Mouse (Mus musculus) intestine, embryonic 16.5 days (tissue): ENCODE measurements around the gene Gm17482. TPM values are rescaled to one million over a fixed set of nuclear protein-coding genes. Genes with fewer than 3 reads are reported as not detected.

ENCODE experiments used
- ATAC-seq: fragments of 200-750 bp; cut with Nextera tagmentation; 2 replicates; pipeline ENCODE4 v1.8.0; 2017; ENCODE audit warnings: moderate TSS enrichment, moderate library complexity
- H3K27ac ChIP-seq: fragments of 300-500 bp; sonication (generic); 2 replicates; pipeline ENCODE4 v1.5.1; 2014; ENCODE audit warnings: mild to moderate bottlenecking, low read length
- H3K27me3 ChIP-seq: fragments of 300-500 bp; sonication (generic); replicated peaks from 2 replicates; pipeline ENCODE4 v1.6.1; 2014; ENCODE audit warnings: low read length, control low read depth, mixed read lengths; ENCODE audit not compliant: control insufficient read depth, insufficient read depth
- H3K36me3 ChIP-seq: fragments of 300-500 bp; sonication (generic); 2 replicates; pipeline ENCODE4 v1.6.1; 2014; ENCODE audit warnings: low read length, control low read depth; ENCODE audit not compliant: control insufficient read depth, insufficient read depth
- H3K4me1 ChIP-seq: fragments of 300-500 bp; sonication (generic); 2 replicates; pipeline ENCODE4 v1.6.1; 2014; ENCODE audit warnings: low read length, control low read depth, mixed read lengths; ENCODE audit not compliant: control insufficient read depth, insufficient read depth
- H3K4me2 ChIP-seq: fragments of 300-500 bp; sonication (generic); 2 replicates; pipeline ENCODE4 v1.6.1; 2014; ENCODE audit warnings: low read depth, low read length, control low read depth
- H3K4me3 ChIP-seq: fragments of 300-500 bp; sonication (generic); 2 replicates; pipeline ENCODE4 v1.5.1; 2014; ENCODE audit warnings: mild to moderate bottlenecking, low read length
- H3K9ac ChIP-seq: fragments of 300-500 bp; sonication (generic); 2 replicates; pipeline ENCODE4 v1.6.1; 2014; ENCODE audit warnings: low read depth, low read length
- H3K9me3 ChIP-seq: fragments of 300-500 bp; sonication (generic); 2 replicates; pipeline ENCODE4 v1.6.1; 2016; ENCODE audit warnings: low read length, control low read depth; ENCODE audit not compliant: control insufficient read depth
- WGBS: fragments of 180-500 bp; shearing (Covaris S2); extraction: QIAGEN DNeasy Blood & Tissue Kit; methylation state at CpG from one replicate; pipeline ENCODE4 v1.1.7; 2014; 5-methylcytosine and 5-hydroxymethylcytosine counted together
- polyA plus RNA-seq: library from polyadenylated mRNA; unstranded; fragments of >200 nt; fragmentation: Nextera tagmentation; extraction: Ambion mirVana; gene quantifications from 2 replicates; pipeline ENCODE4 v1.2.1, GENCODE M21; 2015

Gene Gm17482
- polyA plus RNA-seq, 1 experiment from 2014 or later: not detected

DNA sequence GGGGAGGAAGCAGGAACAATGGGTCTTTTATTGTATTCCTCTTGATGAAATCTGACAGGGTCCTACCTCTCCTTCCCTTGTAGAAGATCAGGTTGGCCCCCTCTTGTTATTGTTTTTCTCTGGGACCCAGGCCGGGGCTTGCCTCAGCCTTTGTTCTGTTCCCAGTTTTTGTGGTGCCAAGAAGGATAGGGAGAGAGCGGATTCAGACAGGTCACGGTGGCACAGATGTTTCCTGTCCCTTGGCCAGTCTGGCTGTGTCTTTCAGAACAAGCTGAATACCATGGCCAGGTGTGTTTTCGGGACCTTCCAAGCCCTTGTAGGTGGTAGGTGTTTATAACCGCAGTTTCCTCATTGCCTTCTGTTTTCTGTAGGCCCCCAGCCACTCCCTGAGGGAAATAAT, 14.0 kb upstream of the Gm17482 start:
- Histone ChIP-seq H3K4me2 (no peak overlapping the region), H3K27me3 (no peaks in the 10 kb centered on the region), H3K27ac (no peak overlapping the region), H3K9ac (no peak overlapping the region), H3K9me3 (no peaks in the 10 kb centered on the region), H3K4me1 (0 out of 2 replicates have a peak, but pooled peaks cover 3% of the 10 kb centered on the region), H3K4me3 (no peak overlapping the region), H3K36me3 (no peaks in the 10 kb centered on the region)
- WGBS: 53% methylated on average over 5 of the region's 5 CpGs
- ATAC-seq: no peak

DNA sequence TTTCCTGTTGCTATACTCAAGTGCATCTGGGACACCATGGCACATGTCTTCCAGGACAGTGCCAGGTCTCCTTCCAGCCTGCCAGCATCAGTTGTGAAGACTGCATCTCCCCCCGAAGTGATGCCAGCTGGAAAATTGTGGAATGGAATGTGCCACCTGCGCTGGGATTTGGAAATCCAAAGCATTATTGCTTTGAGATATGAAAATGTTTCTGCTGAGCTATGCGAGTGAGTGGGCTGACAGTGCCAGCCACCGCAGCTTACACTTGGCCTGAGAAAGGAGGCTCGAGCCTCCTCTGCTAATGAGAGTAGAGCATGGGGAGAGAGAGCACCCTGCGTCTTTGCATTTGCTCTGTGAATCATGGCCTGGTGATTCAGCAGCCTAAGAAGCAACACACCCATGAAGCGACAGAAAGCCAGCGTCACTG, 5.9 kb upstream of the Gm17482 start:
- no peak overlapping the region for H3K27ac ChIP-seq
- H3K4me1 ChIP-seq: no peaks in the 10 kb centered on the region
- H3K9ac ChIP-seq: no peak overlapping the region
- H3K4me3 ChIP-seq: no peak overlapping the region
- no peaks in the 10 kb centered on the region for H3K36me3 ChIP-seq
- no peak for ATAC-seq
- H3K9me3 ChIP-seq: no peaks in the 10 kb centered on the region
- no peaks in the 10 kb centered on the region for H3K27me3 ChIP-seq
- no peak overlapping the region for H3K4me2 ChIP-seq
- 79% methylated on average over 8 of the region's 8 CpGs for WGBS

DNA sequence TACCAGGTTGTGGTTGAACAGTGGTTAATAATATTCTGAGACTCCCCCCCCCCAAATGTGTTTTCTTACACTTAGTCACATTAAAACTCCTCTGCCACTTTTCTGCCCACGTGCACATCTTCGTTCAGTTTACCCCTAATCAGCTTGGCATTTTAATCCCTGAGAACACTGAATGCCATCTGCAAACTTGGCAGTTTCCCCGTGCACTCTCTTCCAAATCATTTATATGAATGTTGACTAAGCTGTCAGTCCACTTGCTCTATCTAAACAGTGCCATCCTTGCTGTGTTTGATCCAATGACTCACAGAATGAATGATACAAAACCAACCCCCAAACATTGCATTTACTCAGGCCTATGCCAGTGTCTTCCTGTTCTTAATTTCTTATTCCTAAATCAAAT, 1.6 kb upstream of the Gm17482 start:
- no peaks in the 10 kb centered on the region for H3K36me3 ChIP-seq
- no peaks in the 10 kb centered on the region for H3K4me1 ChIP-seq
- H3K4me2 ChIP-seq: no peak overlapping the region
- ATAC-seq: no peak
- H3K27ac ChIP-seq: no peak overlapping the region
- H3K27me3 ChIP-seq: no peaks in the 10 kb centered on the region
- H3K9ac ChIP-seq: no peak overlapping the region
- no peaks in the 10 kb centered on the region for H3K9me3 ChIP-seq
- no peak overlapping the region for H3K4me3 ChIP-seq
- 53% methylated on average over 3 of the region's 3 CpGs for WGBS

DNA sequence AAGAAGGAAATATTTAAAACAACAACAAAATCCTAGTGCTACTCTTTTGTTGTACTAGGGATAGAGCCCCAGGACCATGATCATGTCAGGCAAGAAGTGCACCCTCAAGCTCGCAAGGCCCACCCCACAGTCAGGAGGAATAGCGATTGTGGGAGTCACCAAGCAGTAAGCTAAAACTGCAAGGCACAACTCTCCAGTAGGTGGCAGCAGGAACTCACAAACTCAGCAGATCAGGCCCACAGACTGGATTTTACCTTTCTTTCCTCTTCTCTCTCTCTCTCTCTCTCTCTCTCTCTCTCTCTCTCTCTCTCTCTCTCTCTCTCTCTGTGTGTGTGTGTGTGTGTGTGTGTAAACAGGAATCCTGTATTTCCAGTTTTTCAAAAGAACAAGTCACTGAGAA, 386 bp downstream of the Gm17482 start:
- Histone ChIP-seq H3K4me2 (no peak overlapping the region), H3K36me3 (no peaks in the 10 kb centered on the region), H3K27me3 (no peaks in the 10 kb centered on the region), H3K4me1 (no peaks in the 10 kb centered on the region), H3K27ac (no peak overlapping the region), H3K9ac (no peak overlapping the region), H3K9me3 (no peaks in the 10 kb centered on the region), H3K4me3 (no peak overlapping the region)
- 0% methylated on average over 2 of the region's 2 CpGs for WGBS
- ATAC-seq: peak; percentile 50; the same call in 1 of the 2 replicates

DNA sequence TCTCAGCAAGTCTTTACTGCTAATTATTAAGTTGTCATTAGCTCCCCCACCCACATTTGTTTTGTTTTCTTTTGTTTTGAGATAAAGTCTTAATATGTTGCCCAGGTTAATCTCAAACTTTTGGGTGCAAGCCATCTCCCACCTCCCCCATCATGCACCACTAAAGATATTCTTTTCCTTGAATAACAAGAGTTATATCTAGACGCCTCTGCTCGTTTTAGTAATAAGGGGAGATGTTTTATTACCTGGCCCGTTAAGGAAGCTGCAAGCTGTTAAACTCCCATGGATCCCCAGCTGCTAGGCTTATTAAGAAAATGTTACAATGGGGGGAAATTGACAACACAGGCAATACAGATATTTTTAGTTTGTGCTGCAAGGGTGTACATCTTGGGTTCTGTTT, 3.4 kb downstream of the Gm17482 start:
- 70% methylated on average over 3 of the region's 3 CpGs for WGBS
- H3K9me3 ChIP-seq: no peaks in the 10 kb centered on the region
- H3K9ac ChIP-seq: no peak overlapping the region
- no peaks in the 10 kb centered on the region for H3K36me3 ChIP-seq
- H3K4me2 ChIP-seq: no peak overlapping the region
- no peak for ATAC-seq
- no peak overlapping the region for H3K4me3 ChIP-seq
- H3K4me1 ChIP-seq: no peaks in the 10 kb centered on the region
- H3K27ac ChIP-seq: no peak overlapping the region
- H3K27me3 ChIP-seq: no peaks in the 10 kb centered on the region

DNA sequence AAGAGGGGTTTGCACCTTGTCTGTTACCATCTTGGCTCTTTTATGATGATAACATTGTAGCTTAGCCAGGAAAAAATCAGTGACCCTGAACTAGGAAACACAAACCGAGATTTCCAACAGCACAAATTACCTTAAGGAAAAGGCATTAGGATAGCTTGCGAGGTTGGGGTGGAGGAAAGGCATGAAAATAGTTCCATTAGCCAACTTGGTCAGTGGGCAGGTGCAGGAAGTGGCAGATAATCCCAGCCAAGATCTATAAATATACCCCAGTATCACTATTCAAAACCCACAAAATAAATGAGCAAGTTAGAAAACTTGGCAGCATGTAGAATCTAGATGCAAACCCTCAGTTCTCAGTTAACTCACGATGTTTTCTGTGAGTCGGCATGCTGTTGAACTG, 4.7 kb downstream of the Gm17482 start:
- no peaks in the 10 kb centered on the region for H3K36me3 ChIP-seq
- H3K27me3 ChIP-seq: no peaks in the 10 kb centered on the region
- no peak for ATAC-seq
- no peak overlapping the region for H3K4me3 ChIP-seq
- no peaks in the 10 kb centered on the region for H3K4me1 ChIP-seq
- 67% methylated on average over 4 of the region's 4 CpGs for WGBS
- H3K27ac ChIP-seq: no peak overlapping the region
- H3K9me3 ChIP-seq: no peaks in the 10 kb centered on the region
- no peak overlapping the region for H3K4me2 ChIP-seq
- no peak overlapping the region for H3K9ac ChIP-seq

DNA sequence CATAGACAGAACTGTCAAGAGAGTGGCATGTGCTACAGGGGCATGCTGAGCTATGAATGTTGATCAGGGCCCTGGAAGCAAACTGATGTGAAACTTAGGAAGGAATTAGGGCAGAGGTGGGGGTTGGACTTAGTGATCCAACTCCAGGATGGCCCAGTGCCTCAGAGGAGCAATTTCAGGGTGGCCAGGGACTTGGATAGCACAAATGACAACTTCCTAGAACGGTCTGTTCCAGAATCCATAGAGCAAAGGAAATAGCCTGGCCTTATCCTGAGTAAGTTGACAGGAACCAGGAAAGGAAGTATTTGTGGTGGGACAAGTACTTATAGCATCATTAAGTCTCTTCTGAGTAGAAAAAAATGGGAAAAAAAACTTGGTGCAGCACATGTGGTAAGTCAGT, 5.4 kb downstream of the Gm17482 start:
- Histone ChIP-seq H3K36me3 (no peaks in the 10 kb centered on the region), H3K4me3 (no peak overlapping the region), H3K4me1 (no peaks in the 10 kb centered on the region), H3K27ac (no peak overlapping the region), H3K9me3 (no peaks in the 10 kb centered on the region), H3K9ac (no peak overlapping the region), H3K4me2 (no peak overlapping the region), H3K27me3 (no peaks in the 10 kb centered on the region)
- WGBS: 74% methylated on average over 1 of the region's 1 CpGs
- no peak for ATAC-seq

DNA sequence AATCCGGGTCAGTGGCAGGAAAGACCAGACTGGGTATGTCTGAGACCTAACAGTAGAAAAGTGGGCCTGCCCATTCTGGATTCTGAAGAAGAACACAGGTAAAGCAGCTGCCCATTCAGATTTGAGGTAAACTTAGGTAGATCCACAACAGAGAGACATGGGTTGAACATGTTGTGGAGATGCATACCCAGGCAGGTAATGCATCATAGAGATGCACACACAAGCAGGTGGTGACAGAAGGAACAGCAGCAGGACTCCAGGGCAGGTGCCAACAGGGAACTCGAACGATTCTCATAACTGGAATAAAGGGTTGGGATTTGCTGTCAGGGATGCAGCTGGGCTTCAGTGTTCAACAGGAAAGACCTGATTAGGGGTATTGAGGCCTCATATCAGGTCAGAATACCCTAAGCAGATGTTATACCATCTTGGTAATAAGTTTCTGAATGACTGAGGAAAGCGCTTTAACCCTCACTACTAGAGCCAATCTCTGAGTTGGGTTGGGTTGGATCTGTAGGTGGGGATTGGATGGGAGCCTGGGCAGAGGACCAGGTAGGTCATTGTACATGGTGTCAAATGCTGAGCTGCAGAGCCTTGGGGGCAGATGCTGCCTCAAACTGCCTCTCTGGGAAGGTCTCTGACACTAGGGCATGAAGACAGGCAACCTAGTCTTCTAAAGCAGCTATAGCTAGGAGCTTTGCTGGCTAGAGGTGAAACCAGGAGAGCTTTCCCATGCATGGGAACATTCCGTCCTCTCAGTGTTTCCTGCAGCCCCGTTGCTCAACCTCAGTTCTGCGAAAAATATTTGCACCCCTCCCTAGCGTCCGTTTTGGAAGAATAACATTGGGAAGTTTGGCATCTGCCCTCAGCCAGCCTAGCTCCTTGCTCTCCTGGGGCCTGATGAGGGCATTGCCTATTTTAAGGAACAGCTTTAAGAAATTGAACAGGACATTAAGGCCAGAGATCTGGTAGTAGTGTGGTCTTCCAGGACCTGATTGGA, 11.2 kb downstream of the Gm17482 start:
- Histone ChIP-seq H3K9me3 (no peaks in the 10 kb centered on the region), H3K4me3 (no peak overlapping the region), H3K4me2 (no peak overlapping the region), H3K9ac (no peak overlapping the region), H3K4me1 (no peaks in the 10 kb centered on the region), H3K27ac (no peak overlapping the region), H3K27me3 (no peaks in the 10 kb centered on the region), H3K36me3 (no peaks in the 10 kb centered on the region)
- ATAC-seq: no peak
- WGBS: 87% methylated on average over 9 of the region's 9 CpGs

DNA sequence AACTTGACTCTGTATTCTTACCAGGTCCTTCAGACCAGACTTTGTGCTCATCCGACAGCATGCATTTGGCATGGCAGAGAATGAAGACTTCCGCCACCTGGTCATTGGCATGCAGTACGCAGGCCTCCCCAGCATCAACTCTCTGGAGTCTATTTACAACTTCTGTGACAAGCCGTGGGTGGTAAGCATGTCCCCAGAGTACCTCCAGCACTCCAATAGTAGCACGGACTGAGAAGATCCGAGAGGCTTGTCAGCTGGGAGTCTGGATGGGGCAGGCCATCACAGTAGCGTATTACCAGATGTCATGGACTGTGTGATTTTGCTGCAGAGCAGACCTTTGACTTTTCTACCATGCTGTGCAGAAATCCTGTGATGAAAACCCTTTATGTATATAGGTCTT, 12.2 kb downstream of the Gm17482 start:
- Histone ChIP-seq H3K4me1 (no peaks in the 10 kb centered on the region), H3K9ac (no peak overlapping the region), H3K4me3 (no peak overlapping the region), H3K27ac (no peak overlapping the region), H3K27me3 (no peaks in the 10 kb centered on the region), H3K9me3 (no peaks in the 10 kb centered on the region), H3K36me3 (no peaks in the 10 kb centered on the region), H3K4me2 (no peak overlapping the region)
- WGBS: 83% methylated on average over 7 of the region's 7 CpGs
- no peak for ATAC-seq
